Mouse (Mus musculus) brain, embryonic 14.5 days (tissue): Measurements from ENCODE around the gene En1.

Experiments used
- CTCF ChIP-seq: fragments of 200-500 bp; IDR thresholded peaks from 2 replicates; pipeline ENCODE4 v1.5.1; 2012; ENCODE audit warnings: inconsistent platforms, mild to moderate bottlenecking, moderate library complexity, borderline replicate concordance; ENCODE audit not compliant: insufficient read depth, insufficient read length; ENCODE audit errors: extremely low read depth
- POLR2A ChIP-seq: fragments of 200-500 bp; IDR thresholded peaks from 2 replicates; pipeline ENCODE4 v1.6.1; 2012; ENCODE audit warnings: mild to moderate bottlenecking, inconsistent platforms, borderline replicate concordance; ENCODE audit not compliant: poor library complexity, insufficient read depth, insufficient read length, severe bottlenecking; ENCODE audit errors: extremely low read depth

- TF ChIP-seq CTCF (no peak), POLR2A (no peak)
Measured at GRCm38 (mm10) chr1:120598196-120598940, 3.9 kb upstream of the En1 start.
